Mouse (Mus musculus) mesoderm, embryonic 11.5 days (tissue): ENCODE measurements around the gene Dnajc5g.

Source experiments
- DNase-seq: peaks from one replicate; pipeline ENCODE4 v3.0.0-alpha.2; 2012; ENCODE audit warnings: low read depth, low spot score

The Dnajc5g gene

GRCm38 (mm10) chr5:31108000-31108490, 2.0 kb downstream of the Dnajc5g start, which contains the start of gene Slc30a3:
TSS of gene Slc30a3 (minus strand) at chr5:31108237.
- no peak for DNase-seq

- DNase-seq: no peak
Measured at GRCm38 (mm10) chr5:31110781-31111180, 4.7 kb downstream of the Dnajc5g start.

- DNase-seq: no peak
Measured at GRCm38 (mm10) chr5:31116354-31116753, 10.3 kb downstream of the Dnajc5g start, which contains the start of gene Trim54. TSS of gene Trim54 (plus strand) at chr5:31116712.

GRCm38 (mm10) chr5:31116912-31117311, 10.8 kb downstream of the Dnajc5g start:
- DNase-seq: no peak

- no peak for DNase-seq
Measured at GRCm38 (mm10) chr5:31121111-31121510, 15.0 kb downstream of the Dnajc5g start.

GRCm38 (mm10) chr5:31123481-31123880, 17.4 kb downstream of the Dnajc5g start:
- DNase-seq: no peak

GRCm38 (mm10) chr5:31126050-31126449, 20.0 kb downstream of the Dnajc5g start:
- no peak for DNase-seq

- no peak for DNase-seq
Measured at GRCm38 (mm10) chr5:31136730-31137424, 30.8 kb downstream of the Dnajc5g start.

- peak; percentile 8 for DNase-seq
Measured at GRCm38 (mm10) chr5:31137658-31138057, 31.6 kb downstream of the Dnajc5g start.

- no peak for DNase-seq
Measured at GRCm38 (mm10) chr5:31138241-31138967, 32.3 kb downstream of the Dnajc5g start, which contains the start of gene Ucn. TSS of gene Ucn (minus strand) at chr5:31138829.

GRCm38 (mm10) chr5:31138968-31139425, 32.9 kb downstream of the Dnajc5g start:
- DNase-seq: peak; percentile 42

GRCm38 (mm10) chr5:31149781-31150180, 43.7 kb downstream of the Dnajc5g start:
- no peak for DNase-seq

- no peak for DNase-seq
Measured at GRCm38 (mm10) chr5:31151746-31152145, 45.7 kb downstream of the Dnajc5g start.

GRCm38 (mm10) chr5:31153516-31154151, 47.5 kb downstream of the Dnajc5g start:
- no peak for DNase-seq

GRCm38 (mm10) chr5:31154152-31154553, 48.1 kb downstream of the Dnajc5g start, which contains the start of gene Mpv17:
TSS of gene Mpv17 (minus strand) at chr5:31154251.
- DNase-seq: peak; percentile 87
